Mouse (Mus musculus) T-helper 2 cell (primary cell): Measurements from ENCODE around the gene Gm7995.

Source experiments
- in situ Hi-C: fragments of 300-600 bp; cut with MboI, MseI; formaldehyde crosslinking; loops from one replicate; pipeline ENCODE4 v1.15.1; 2025; ENCODE audit warnings: high pct_unique_total_duplicates

The Gm7995 gene

GRCm38 (mm10) chr14:42309910-42310309 lies at the start of gene Gm7995:
TSS of gene Gm7995 (plus strand) at chr14:42310210.
- in situ Hi-C loops, result loop anchor here (25.0 kb wide), 1 partner anchor 323 kb away; the partner anchor contains the start of gene Gm3543

GRCm38 (mm10) chr14:42297258-42297657 lies 12.8 kb upstream of the Gm7995 start, which contains the start of gene Gm9611:
TSS of gene Gm9611 (minus strand) at chr14:42297358.
- in situ Hi-C loops, result loop anchor here (5.0 kb wide), 1 partner anchor 345 kb away; the partner anchor contains the start of gene Gm3633
